Mouse (Mus musculus) hindlimb bud, embryonic 11.5 days (tissue): ENCODE results near the gene Pabpc4.

ENCODE experiments used
- DNase-seq: peaks from one replicate; pipeline ENCODE4 v3.0.0-alpha.2; 2012; ENCODE audit warnings: low read depth, low spot score; ENCODE audit errors: extremely low spot score

The Pabpc4 gene

GRCm38 (mm10) chr4:123340232-123340631, 78.1 kb downstream of the Pabpc4 start:
- DNase-seq: no peak

- no peak for DNase-seq
Observed at GRCm38 (mm10) chr4:123342091-123342641, 80.0 kb downstream of the Pabpc4 start.

- no peak for DNase-seq
Observed at GRCm38 (mm10) chr4:123342642-123343470, 80.7 kb downstream of the Pabpc4 start, which contains the start of gene Bmp8a. Bmp8a (minus strand) TSS chr4:123343252.

DNA sequence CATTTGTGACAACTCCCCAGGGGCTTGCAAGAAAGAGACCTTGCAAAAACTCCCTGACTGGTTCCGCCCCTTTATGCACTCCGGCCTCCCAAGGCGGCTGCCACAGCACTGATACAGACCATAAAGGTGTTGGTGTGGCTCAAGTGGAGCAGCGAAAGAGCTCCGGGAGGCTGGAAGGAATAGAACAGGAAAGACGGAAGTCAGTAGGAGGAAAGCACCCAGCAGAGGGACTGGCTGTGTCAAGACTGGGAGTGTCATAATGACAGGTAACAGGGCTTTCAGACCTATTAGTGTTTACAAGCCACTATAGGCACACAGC, 81.3 kb downstream of the Pabpc4 start:
- no peak for DNase-seq
